Mouse (Mus musculus): ENCODE results near the gene Hexim2.
A peak's percentile ranks its signal among the peaks of the same experiment; 100 is the strongest.

DNA sequence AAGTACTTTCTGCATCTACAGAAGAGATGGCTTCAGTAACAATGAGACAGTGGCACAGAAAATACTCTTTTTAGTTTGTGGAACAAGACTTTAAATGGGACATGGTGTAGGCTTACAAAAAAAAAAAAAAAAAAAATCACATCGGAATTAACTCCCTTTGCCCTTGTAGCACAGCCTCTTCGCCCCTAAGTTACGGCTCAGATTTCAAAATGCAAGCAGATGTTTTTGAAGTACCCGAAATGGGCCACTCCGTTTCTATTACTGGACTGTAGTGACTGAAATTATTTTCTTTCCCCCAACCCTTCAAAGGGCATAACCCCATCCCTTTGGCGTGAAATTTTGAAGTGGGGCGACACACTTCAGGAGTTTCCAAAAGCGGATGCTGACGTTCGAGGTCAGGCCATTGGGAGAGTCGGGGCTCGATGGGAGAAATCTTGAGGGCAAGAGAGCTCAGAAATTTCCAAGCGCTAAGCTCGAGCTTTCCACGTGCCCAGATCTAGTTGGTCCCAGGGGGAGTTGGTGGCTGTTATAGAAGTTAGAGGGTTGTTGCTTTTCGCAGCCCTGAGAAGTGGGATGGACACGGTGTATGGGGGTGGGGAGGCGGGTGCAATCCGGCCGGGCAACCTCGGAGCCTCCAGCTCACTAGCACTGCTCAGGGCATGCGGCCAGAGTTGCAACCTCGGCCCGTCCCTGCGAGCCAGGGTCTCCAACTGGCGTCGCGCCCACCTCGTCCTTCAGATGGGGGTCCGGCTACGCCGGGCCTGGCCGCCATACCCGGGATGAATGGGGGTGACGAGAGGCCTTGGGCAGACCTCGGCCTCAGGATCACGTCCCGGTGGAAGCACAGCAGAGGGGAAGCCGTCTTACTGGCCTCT lies at the start of gene Hexim2:
- TF ChIP-seq CTCF (IDR thresholded peaks at IDR 0.05; ENCODE audit: borderline replicate concordance, extremely low read depth, insufficient read depth, insufficient read length) (no peak), POLR2A (IDR thresholded peaks at IDR 0.05; ENCODE audit: borderline replicate concordance, extremely low read depth, insufficient read depth, insufficient read length, poor library complexity, severe bottlenecking) (0 out of 2 replicates have a peak, but pooled peaks have one; percentile 21)

All from brain, embryonic 14.5 days (tissue).